Mouse (Mus musculus) heart, postnatal 0 days (tissue): Measurements from ENCODE around the gene Acox3.

Experiments used
- CTCF ChIP-seq: IDR thresholded peaks from 2 replicates; pipeline ENCODE4 v1.5.1; 2016; ENCODE audit warnings: antibody characterized with exemption, control low read depth, low read depth
- EP300 ChIP-seq: IDR thresholded peaks from 2 replicates; pipeline ENCODE4 v1.6.1; 2016; ENCODE audit warnings: antibody characterized with exemption, low read depth

DNA sequence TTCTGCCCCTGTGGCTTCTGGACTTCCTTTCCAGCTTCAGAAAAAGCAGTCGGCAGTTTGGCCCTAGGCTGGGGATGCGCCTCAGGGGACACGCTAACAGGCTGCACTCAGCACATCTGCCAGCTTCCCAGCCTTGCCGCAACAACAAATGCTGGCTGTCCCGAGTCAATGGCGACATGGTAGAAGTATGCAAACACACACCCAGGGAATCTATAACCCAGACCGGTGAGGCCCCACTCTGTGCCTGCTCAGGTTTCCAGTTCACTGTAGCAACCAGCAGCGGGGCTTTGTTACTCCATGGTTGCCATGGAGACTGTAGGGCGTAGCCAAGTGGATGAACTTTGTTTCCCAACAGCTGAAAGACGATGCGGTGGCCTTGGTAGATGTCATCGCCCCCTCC is 26.5 kb downstream of the Acox3 start:
- no peak for TF ChIP-seq CTCF
- TF ChIP-seq EP300, result no peak
